Mouse (Mus musculus): ENCODE measurements around the gene Acvr2a. TPM values are rescaled to one million over a fixed set of nuclear protein-coding genes. Genes with fewer than 3 reads are reported as not detected.
"Not testable (repeated sequence)": the region's sequence is repeated elsewhere in the genome, so short reads cannot be mapped to it uniquely, and the experiment has no call there.

The Acvr2a gene
- total and polyA plus RNA-seq, 2 experiments from 2014 or later = 24.0 to 50.3 TPM

DNA sequence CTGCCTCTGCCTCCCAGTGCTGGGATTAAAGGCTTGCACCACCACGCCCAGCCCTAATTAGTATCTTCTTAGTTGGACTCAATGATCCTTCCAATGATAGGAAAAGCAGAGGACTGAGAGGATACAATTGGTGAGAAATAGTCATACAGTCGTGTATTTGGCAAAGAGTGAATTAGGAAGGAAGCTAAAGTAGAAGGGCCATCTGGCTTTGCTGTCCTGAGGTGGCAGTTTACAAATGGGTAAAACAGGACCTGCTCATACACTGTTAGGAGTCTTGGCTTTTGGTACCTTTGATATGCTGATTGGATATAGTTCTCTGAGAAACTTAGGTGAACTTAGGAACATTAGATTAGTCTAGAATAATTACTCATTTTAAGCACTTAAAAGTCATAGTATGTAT lies 16.6 kb downstream of the Acvr2a start:
- WGBS = 84% methylated on average over 2 of the region's 2 CpGs
- TF ChIP-seq CTCF (IDR thresholded peaks at IDR 0.05; ENCODE audit: low read depth) = no peak
- Histone ChIP-seq H3K9ac (replicated peaks; ENCODE audit: low read length) (no peak overlapping the region), H3K9me3 (ENCODE audit: low read length) (no peaks in the 10 kb centered on the region), H3K4me1 (ENCODE audit: insufficient read depth, low read length) (no peaks in the 10 kb centered on the region), H3K4me3 (ENCODE audit: low read length) (no peak overlapping the region), H3K27ac (no peak overlapping the region), H3K4me2 (ENCODE audit: low read depth, low read length) (no peak overlapping the region), H3K27me3 (ENCODE audit: insufficient read depth, low read length) (no peaks in the 10 kb centered on the region), H3K36me3 (ENCODE audit: insufficient read depth, low read length) (no peaks in the 10 kb centered on the region)
- no peak for DNase-seq (ENCODE audit: low spot score)
- ATAC-seq = no peak

DNA sequence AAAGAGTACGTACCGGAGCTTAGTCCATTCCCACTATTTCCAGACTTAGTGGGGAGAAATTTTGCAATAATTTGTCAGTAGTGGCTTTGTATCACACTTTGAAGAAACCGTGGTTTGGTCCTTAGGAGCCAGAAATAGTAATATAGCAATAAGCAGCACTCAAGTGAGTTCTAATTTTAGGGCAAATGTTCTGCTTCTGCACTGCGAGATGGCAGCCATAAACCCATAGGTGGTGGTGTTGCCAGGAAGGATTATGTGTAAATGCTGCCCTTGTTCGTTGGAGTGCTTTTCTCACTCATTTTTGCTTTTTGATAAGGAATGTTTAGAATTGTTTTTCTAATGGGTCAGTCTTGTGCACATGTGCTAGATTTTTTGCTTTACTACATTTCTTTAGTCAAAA lies 18.4 kb downstream of the Acvr2a start:
- TF ChIP-seq CTCF (IDR thresholded peaks at IDR 0.05; ENCODE audit: low read depth) = no peak
- no peaks in the 10 kb centered on the region for H3K27me3 ChIP-seq (ENCODE audit: insufficient read depth, low read length)
- WGBS = 79% methylated on average over 5 of the region's 5 CpGs
- no peaks in the 10 kb centered on the region for H3K9me3 ChIP-seq (ENCODE audit: low read length)
- H3K27ac ChIP-seq = no peak overlapping the region
- no peak overlapping the region for H3K4me3 ChIP-seq (ENCODE audit: low read length)
- H3K4me1 ChIP-seq (ENCODE audit: insufficient read depth, low read length) = no peaks in the 10 kb centered on the region
- H3K36me3 ChIP-seq (ENCODE audit: insufficient read depth, low read length) = no peaks in the 10 kb centered on the region
- no peak overlapping the region for H3K4me2 ChIP-seq (ENCODE audit: low read depth, low read length)
- H3K9ac ChIP-seq (replicated peaks; ENCODE audit: low read length) = no peak overlapping the region
- DNase-seq (ENCODE audit: low spot score) = no peak
- ATAC-seq = no peak

DNA sequence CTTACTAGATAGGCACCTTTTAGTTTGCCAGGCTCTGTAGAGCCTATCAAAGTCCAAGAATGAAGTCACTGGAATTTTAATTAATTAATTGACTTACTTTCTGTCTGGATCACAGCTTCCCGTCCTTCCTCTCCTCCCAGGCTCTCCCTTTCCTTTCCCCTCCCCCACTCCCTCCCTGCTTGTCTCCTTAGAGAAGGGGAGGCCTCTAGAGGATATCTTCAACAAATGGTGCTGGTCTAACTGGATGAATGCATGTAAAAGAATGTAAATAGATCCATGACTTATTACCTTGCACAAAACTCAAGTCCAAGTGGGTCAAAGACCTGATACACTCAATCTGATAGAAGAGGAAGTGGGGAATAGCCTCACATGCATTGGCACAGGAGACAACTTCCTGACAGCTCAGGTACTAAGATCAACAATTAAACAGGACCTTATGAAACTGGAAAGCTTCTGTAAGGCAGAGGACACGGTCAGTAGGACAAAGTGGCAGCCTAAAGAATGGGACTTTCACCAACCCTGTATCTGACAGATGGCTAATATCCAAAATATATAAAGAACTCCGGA lies 20.1 kb downstream of the Acvr2a start:
- no peak overlapping the region for H3K4me2 ChIP-seq (ENCODE audit: low read depth, low read length)
- H3K27ac ChIP-seq = no peak overlapping the region
- H3K4me1 ChIP-seq (ENCODE audit: insufficient read depth, low read length) = no peaks in the 10 kb centered on the region
- WGBS = 67% methylated on average over 3 of the region's 3 CpGs
- DNase-seq (ENCODE audit: low spot score) = no peak
- H3K9ac ChIP-seq (replicated peaks; ENCODE audit: low read length) = no peak overlapping the region
- no peaks in the 10 kb centered on the region for H3K27me3 ChIP-seq (ENCODE audit: insufficient read depth, low read length)
- ATAC-seq = no peak
- no peak for TF ChIP-seq CTCF (IDR thresholded peaks at IDR 0.05; ENCODE audit: low read depth)
- H3K4me3 ChIP-seq (ENCODE audit: low read length) = no peak overlapping the region
- H3K36me3 ChIP-seq (ENCODE audit: insufficient read depth, low read length) = no peaks in the 10 kb centered on the region
- H3K9me3 ChIP-seq (ENCODE audit: low read length) = no peaks in the 10 kb centered on the region

DNA sequence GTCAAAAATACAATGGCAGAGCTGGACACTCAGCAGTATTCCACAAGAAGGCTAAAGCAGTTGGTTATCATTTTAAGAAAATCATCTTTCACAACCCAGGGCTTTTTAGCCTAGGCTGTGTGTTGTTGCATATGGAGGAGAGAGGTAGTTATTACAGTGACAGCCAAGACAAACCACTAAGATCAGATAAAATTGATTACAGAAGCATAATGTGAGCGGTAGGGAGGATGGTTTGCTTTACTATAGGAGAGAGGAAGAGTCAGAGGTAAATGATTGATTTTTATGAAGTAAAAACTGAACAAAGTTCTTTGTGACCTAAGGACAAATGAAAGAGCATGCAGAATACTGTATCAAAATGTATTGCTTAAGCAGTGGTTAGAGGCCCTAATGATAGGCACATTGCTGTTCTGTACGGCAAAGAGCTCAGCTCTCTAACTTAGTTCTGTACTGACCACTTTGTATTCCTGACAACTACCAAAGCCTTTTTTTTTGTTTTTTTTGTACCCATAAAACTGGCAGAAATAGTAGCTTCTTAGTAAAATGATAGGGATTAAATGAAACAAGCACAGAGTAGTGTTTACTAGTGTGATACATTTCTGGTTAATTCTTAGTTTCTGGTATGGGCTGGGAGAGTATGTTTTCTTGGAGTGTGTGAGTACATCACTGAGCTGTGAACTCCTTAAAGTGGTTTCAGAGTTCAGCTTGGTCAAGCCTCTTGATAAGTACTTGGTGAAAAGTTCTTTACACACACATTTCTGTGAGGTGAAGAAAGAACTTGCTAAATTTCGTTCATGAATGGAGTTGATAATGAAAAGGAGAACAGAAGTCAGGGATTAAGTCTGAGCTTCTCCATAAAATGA lies 27.9 kb downstream of the Acvr2a start:
- no peaks in the 10 kb centered on the region for H3K9me3 ChIP-seq (ENCODE audit: low read length)
- WGBS = 84% methylated on average over 3 of the region's 3 CpGs
- TF ChIP-seq CTCF (IDR thresholded peaks at IDR 0.05; ENCODE audit: low read depth) = no peak
- ATAC-seq (no peak), DNase-seq (ENCODE audit: low spot score) (no peak)
- H3K4me2 ChIP-seq (ENCODE audit: low read depth, low read length) = no peak overlapping the region
- H3K36me3 ChIP-seq (ENCODE audit: insufficient read depth, low read length) = no peaks in the 10 kb centered on the region
- no peak overlapping the region for H3K4me3 ChIP-seq (ENCODE audit: low read length)
- no peaks in the 10 kb centered on the region for H3K4me1 ChIP-seq (ENCODE audit: insufficient read depth, low read length)
- H3K27me3 ChIP-seq (ENCODE audit: insufficient read depth, low read length) = no peaks in the 10 kb centered on the region
- no peak overlapping the region for H3K9ac ChIP-seq (replicated peaks; ENCODE audit: low read length)
- H3K27ac ChIP-seq = no peak overlapping the region

DNA sequence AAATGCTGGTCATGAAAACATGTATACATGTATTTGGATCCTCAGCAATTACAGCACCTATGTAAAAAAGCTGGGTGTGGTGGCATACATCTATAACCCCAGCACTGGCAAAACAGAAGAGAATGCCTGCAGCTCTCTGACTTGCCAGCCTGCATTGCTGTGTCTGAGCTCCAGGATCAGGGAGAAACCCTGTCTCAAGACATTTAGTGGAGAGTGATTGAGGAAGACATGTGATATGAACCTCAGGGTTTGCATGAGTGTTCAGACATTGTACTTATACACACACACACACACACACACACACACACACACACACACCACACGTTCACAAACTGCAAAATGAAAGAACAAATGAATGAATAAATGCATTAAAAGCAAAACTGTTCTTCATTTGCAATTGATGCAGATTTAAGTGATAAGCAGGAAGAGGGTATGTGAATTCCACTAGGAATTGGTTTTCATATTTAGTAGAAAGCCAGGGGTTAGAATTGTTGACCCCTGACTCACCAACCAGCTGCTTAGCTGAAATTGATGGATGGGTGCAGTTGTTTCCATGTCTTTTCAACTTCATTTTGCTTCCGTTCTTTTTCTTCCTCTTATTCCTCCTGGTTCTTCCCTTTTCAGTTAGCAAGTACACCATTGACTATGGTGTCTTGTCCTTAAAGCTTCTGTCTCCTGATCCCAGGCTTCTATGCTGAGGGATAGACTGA lies 32.9 kb downstream of the Acvr2a start:
- no peak for ATAC-seq
- Histone ChIP-seq H3K9ac (replicated peaks; ENCODE audit: low read length) (no peak overlapping the region), H3K9me3 (ENCODE audit: low read length) (no peaks in the 10 kb centered on the region), H3K27ac (no peak overlapping the region), H3K4me1 (ENCODE audit: insufficient read depth, low read length) (no peaks in the 10 kb centered on the region), H3K4me3 (ENCODE audit: low read length) (no peak overlapping the region), H3K36me3 (ENCODE audit: insufficient read depth, low read length) (no peaks in the 10 kb centered on the region), H3K4me2 (ENCODE audit: low read depth, low read length) (no peak overlapping the region), H3K27me3 (ENCODE audit: insufficient read depth, low read length) (no peaks in the 10 kb centered on the region)
- WGBS = 51% methylated on average over 2 of the region's 2 CpGs
- DNase-seq (ENCODE audit: low spot score) = no peak
- no peak for TF ChIP-seq CTCF (IDR thresholded peaks at IDR 0.05; ENCODE audit: low read depth)

DNA sequence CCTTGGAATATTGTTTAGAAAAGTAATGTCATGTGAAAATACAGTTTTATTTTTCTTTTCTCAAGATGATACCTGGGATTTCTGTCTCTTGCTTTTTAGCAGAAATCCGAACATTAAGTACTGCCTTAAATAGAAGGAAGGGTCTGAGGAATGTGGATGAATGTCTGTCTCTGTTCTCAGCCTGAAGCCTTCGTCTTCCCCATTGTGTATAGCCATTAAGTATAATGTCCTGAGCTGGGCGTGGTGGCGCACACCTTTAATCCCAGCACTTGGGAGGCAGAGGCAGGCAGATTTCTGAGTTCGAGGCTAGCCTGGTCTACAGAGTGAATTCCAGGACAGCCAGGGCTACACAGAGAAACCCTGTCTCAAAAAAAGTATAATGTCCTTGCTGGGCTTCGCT lies 51.7 kb downstream of the Acvr2a start:
- H3K4me3 ChIP-seq (ENCODE audit: low read length); H3K9me3 ChIP-seq (ENCODE audit: low read length); H3K27me3 ChIP-seq (ENCODE audit: insufficient read depth, low read length); H3K27ac ChIP-seq; H3K36me3 ChIP-seq (ENCODE audit: insufficient read depth, low read length); H3K9ac ChIP-seq (replicated peaks; ENCODE audit: low read length); H3K4me1 ChIP-seq (ENCODE audit: insufficient read depth, low read length); H3K4me2 ChIP-seq (ENCODE audit: low read depth, low read length); ATAC-seq; DNase-seq (ENCODE audit: low spot score): not testable (repeated sequence)
- WGBS = 95% methylated on average over 6 of the region's 6 CpGs
